Mouse (Mus musculus) activated CD4-positive, CD25-positive, alpha-beta regulatory T cell, adult 4 months (primary cell): Measurements from ENCODE around the gene Vmn2r58. TPM values are rescaled to one million over a fixed set of nuclear protein-coding genes. Genes with fewer than 3 reads are reported as not detected.
"Not testable (repeated sequence)": the region's sequence is repeated elsewhere in the genome, so short reads cannot be mapped to it uniquely, and the experiment has no call there.

Experiments used
- ATAC-seq: one replicate; pipeline ENCODE4 v1.8.0; 2017
- polyA plus RNA-seq, 2 experiments: library from polyadenylated mRNA; unstranded; fragments of 100-300 nt; shearing (Covaris generic); gene quantifications; one replicate each; pipeline ENCODE4 v1.2.1; 2017

Gene Vmn2r58
- polyA plus RNA-seq, result not detected

GRCm38 (mm10) chr7:41872612-41873011, at the start of gene Vmn2r58:
Vmn2r58 (minus strand) TSS chr7:41872712.
- not testable (repeated sequence) for ATAC-seq

Other genes starting within 250 kb of the Vmn2r58 start
- gene Zfp788, start 239.5 kb downstream of the Vmn2r58 start, polyA plus RNA-seq, result 1 to 10 TPM; 9.2 to 9.7 TPM
- gene Vmn2r59, start 186.3 kb upstream of the Vmn2r58 start, polyA plus RNA-seq, result under 1 TPM in 1 of 2 experiments, not detected in 1; 0.05 TPM
- gene Vmn2r60, start 235.1 kb upstream of the Vmn2r58 start, polyA plus RNA-seq, result under 1 TPM in 1 of 2 experiments, not detected in 1; 0.07 TPM